Mouse (Mus musculus) thymus, postnatal 14 days (tissue): ENCODE results near the gene Kcnq1.

Experiments
- DNase-seq: peaks from one replicate; pipeline ENCODE4 v3.0.0; 2021

Kcnq1 gene

GRCm38 (mm10) chr7:143106062-143106461, at the start of gene Kcnq1:
TSS of gene Kcnq1 (plus strand) at chr7:143106362.
- no peak for DNase-seq

- no peak for DNase-seq
Observed at GRCm38 (mm10) chr7:143057023-143057422, 49.1 kb upstream of the Kcnq1 start.

GRCm38 (mm10) chr7:143057667-143058220, 48.4 kb upstream of the Kcnq1 start:
- DNase-seq = no peak

- DNase-seq = no peak
Observed at GRCm38 (mm10) chr7:143058221-143058697, 47.9 kb upstream of the Kcnq1 start.

- no peak for DNase-seq
Observed at GRCm38 (mm10) chr7:143059202-143059870, 46.8 kb upstream of the Kcnq1 start.

- no peak for DNase-seq
Observed at GRCm38 (mm10) chr7:143062704-143063103, 43.5 kb upstream of the Kcnq1 start.

- no peak for DNase-seq
Observed at GRCm38 (mm10) chr7:143064226-143064625, 41.9 kb upstream of the Kcnq1 start.

- DNase-seq = no peak
Observed at GRCm38 (mm10) chr7:143065692-143066091, 40.5 kb upstream of the Kcnq1 start.

- no peak for DNase-seq
Observed at GRCm38 (mm10) chr7:143067469-143067868, 38.7 kb upstream of the Kcnq1 start.

- DNase-seq = no peak
Observed at GRCm38 (mm10) chr7:143067897-143068296, 38.3 kb upstream of the Kcnq1 start.

GRCm38 (mm10) chr7:143068316-143068881, 37.8 kb upstream of the Kcnq1 start:
- DNase-seq = peak; percentile 53

- peak; percentile 95 for DNase-seq
Observed at GRCm38 (mm10) chr7:143068882-143069591, 37.1 kb upstream of the Kcnq1 start, which contains the start of gene Tssc4. TSS of gene Tssc4 (plus strand) at chr7:143069249.

- peak; percentile 54 for DNase-seq
Observed at GRCm38 (mm10) chr7:143069751-143070400, 36.3 kb upstream of the Kcnq1 start.

GRCm38 (mm10) chr7:143070506-143071070, 35.6 kb upstream of the Kcnq1 start:
- no peak for DNase-seq

GRCm38 (mm10) chr7:143072605-143073004, 33.6 kb upstream of the Kcnq1 start:
- no peak for DNase-seq

- DNase-seq = peak; percentile 55
Observed at GRCm38 (mm10) chr7:143073086-143073485, 33.1 kb upstream of the Kcnq1 start.

GRCm38 (mm10) chr7:143075394-143075793, 30.8 kb upstream of the Kcnq1 start:
- no peak for DNase-seq

GRCm38 (mm10) chr7:143077351-143077750, 28.8 kb upstream of the Kcnq1 start:
- no peak for DNase-seq

- DNase-seq = no peak
Observed at GRCm38 (mm10) chr7:143082024-143082423, 24.1 kb upstream of the Kcnq1 start.

- no peak for DNase-seq
Observed at GRCm38 (mm10) chr7:143083708-143084107, 22.5 kb upstream of the Kcnq1 start.

- DNase-seq = peak; percentile 74
Observed at GRCm38 (mm10) chr7:143086366-143086765, 19.8 kb upstream of the Kcnq1 start.

- DNase-seq = peak; percentile 20
Observed at GRCm38 (mm10) chr7:143087070-143087579, 19.0 kb upstream of the Kcnq1 start.
